Mouse (Mus musculus) heart, adult 2 months (tissue): ENCODE measurements around the gene Lmbrd1.

Source experiments
- CTCF ChIP-seq: fragments of 200-600 bp; IDR thresholded peaks from 2 replicates; pipeline ENCODE4 v1.8.1; 2022; ENCODE audit warnings: antibody characterized with exemption, mild to moderate bottlenecking, moderate library complexity
- POLR2A ChIP-seq: fragments of 200-500 bp; IDR thresholded peaks from 2 replicates; pipeline ENCODE4 v1.6.1; 2011; ENCODE audit warnings: mild to moderate bottlenecking, low read depth, low read length, control low read depth; ENCODE audit not compliant: insufficient read depth

DNA sequence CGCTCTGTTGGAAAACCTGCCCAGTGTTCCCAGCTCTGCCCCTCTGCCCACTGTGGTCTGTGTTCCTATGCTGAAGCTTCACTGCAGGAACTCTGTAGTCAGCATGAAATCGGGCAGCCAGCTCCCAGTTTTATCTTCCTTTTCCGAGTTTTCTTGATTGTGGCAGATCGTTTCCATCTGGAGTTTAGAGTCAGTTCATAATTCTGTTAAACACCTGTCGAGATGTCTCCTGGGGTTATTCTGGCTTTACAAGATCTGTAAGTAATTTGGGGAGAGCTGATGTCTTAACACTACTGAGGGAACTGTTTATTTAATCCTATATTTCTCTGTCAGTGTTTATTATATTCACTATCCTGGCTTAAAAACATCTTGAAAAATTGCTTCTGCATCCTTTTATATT, 56.4 kb downstream of the Lmbrd1 start:
- TF ChIP-seq CTCF: no peak
- TF ChIP-seq POLR2A: no peak
